Mouse (Mus musculus): ENCODE data around the gene Rabl6. TPM values are rescaled to one million over a fixed set of nuclear protein-coding genes. Genes with fewer than 3 reads are reported as not detected.
"Not testable (repeated sequence)": the region's sequence is repeated elsewhere in the genome, so short reads cannot be mapped to it uniquely, and the experiment has no call there.

The Rabl6 gene
- total and polyA plus RNA-seq, 3 experiments, result 86.4 to 150 (median 96.9) TPM

DNA sequence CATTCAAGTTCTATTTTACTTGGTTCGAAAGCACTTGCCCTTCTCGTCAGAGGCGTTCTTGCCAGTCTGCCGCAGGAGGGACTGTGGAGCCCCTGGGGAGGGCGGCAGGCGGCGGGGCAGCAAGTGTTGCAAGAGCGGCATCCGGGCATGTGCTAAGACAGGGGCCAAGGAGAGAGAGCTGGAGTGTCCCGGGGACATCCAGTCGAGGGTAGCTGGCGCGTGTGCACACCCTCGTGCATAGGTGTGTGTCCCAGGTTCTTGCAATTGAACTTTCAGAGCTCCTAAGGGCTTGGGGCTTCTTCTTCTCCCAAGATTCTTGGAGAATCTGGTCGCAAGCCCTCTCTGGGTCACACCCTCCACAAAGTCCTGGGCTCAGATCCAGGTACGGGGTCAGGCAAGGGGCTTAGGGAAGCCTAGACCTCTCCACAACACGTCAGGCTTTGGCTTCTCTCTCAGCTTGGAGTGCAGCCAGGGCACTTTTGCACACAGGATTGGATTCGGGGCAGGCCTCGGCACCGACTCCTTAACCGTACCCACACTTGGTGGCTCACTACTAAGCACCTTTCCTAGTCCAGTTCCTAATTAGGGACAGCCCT is 32.8 kb downstream of the Rabl6 start:
- peak; percentile 62 for DNase-seq

DNA sequence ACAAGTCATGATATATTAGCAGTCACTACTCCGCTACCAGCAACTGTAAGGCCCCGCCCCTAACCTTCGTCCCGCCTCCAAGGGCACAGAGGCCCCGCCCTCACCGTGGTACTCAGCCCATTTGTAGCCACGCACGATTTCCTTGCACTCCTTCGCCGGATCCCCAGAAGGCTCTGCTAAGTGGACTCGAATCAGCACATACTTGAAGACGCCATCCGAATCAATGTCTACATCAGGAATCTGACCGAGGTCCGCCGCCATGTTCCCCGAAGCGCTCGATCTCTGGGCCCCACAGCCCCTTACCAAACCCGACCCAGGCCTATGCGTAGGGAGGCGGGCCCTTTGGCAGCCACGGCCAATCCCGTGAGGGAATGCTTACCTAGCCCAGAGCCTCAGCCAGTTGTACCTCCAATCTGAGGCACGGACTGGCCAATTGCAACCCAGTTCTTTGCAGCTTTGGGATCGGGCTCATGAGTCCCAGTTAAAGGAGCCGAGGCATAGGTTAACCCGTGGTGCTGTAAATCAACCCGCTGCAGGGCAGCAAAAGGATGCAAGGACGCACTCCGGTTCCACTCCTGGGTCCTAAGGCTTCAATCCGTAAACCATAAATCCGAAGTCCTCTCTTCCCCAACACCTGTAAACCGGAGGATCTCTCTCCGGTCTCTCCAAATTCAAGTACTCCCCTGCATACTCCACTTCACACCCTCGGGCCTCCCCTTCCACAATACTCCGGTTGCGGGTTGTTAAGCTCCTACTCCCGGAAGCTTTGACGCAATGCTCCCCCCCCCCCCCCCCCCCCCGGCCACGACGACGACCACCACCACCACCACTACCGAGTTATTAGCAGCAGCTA is 33.5 kb downstream of the Rabl6 start, which contains the start of the genes Mamdc4 and Phpt1:
Gene Mamdc4 (minus strand): TSS at position 267 of the 853 bp plus-strand sequence.
Gene Phpt1 (minus strand): TSS at position 646 of the 853 bp plus-strand sequence.
- peak; percentile 98 for DNase-seq

DNA sequence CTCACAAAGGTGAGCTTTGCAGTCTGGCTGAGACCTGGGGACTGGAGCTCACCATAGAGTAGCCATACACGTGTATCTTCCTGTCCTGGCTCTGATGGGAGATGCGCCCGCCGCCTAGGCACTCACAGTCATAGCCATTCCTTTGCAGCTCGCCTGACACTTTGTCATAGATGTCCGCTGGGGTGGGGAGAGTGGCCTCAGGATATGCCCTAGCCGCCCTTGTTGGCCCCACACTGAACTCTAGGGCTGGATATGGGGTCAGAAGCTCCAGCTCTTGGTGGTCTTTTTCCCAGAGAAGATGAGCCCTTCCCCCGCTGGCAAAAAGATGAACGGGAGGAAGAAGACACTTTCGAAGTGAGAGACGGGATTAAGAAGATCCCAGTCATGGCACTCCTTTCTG is 34.2 kb downstream of the Rabl6 start:
- no peak for DNase-seq

DNA sequence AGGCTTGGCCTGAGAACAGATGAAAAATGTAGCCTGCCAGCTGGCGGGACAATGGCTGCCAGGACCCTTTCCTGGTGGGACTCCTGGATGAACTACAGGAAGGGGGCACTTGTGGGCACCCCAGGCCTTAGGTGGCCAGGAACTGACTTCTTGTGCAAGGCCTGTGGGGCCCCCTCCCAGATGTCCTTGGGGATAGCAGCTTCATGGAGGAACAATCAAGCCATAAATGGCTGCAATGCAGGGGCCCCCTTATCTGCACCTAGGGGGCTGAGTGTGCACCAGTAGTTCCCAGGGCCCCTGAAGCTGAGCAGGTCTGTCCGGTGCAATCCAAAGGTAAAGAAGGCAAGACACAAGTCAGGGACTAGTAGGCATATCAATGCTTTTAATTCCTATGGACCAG is 35.3 kb downstream of the Rabl6 start:
- no peak for DNase-seq

DNA sequence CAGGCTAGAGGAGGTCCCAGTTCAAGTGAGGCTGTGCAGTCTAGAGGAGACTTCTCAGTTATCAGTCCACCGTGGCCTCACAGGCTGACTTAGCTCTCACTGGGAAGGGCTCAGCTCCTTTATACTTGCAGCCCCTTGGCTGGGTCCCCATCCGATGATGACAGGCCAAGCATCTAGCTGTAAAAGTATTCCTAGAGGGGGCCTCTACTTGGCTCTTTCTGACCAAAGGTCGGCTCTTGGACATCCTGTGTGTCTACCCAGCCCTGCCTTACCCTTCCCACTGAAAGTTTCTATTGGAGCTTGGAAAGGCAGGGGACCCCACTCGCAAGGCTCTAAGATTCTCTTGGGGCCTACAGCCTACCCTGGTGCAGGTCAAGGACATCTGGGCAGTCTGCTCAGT is 37.1 kb downstream of the Rabl6 start:
- DNase-seq, result no peak

DNA sequence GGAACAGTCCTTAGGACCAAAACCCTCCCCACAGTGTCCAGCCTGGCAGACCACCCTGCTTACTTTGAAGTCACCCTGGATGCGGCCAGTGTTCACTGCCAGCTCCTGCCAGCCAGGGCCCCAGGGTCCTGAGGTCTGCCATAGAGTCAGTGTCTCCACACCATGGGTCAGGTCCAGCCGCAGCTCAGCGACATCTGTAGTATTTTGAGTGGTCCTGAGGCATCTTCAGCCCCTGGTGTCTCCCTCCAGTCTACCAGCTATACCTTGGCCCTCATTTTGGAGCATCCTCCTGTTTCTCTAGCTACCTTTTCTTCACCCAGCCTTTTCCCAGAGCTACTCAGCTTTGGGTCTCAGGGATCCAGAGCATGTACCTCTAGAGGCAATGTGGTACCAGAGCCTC is 39.0 kb downstream of the Rabl6 start:
- no peak for DNase-seq

DNA sequence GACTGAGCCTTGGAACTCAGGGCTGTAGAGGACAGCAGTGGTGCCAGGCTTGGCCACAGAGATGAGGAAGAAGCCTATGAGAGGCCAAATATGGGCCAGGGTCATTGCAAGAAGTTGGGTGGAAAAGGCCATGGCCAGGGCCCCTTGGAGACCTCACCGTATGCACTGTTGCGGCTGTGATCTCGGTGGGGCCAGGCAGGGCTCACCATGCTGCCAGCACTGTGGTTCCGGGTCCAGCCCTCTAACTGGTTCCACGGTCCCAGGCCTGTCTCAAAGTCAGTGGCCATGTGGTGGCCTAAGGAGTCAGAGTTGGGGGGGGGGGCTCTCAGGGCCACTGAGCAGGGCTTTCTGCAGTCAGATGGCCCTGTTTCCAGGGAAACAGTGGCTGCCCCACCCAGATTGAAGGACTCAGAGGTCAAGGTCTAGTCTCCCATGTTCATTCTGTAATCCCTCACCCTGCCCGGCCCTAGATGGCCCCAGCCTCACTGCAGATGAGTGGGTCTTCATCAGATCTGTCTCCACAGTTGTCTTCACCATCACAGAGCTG is 39.8 kb downstream of the Rabl6 start:
- peak; percentile 51 for DNase-seq

DNA sequence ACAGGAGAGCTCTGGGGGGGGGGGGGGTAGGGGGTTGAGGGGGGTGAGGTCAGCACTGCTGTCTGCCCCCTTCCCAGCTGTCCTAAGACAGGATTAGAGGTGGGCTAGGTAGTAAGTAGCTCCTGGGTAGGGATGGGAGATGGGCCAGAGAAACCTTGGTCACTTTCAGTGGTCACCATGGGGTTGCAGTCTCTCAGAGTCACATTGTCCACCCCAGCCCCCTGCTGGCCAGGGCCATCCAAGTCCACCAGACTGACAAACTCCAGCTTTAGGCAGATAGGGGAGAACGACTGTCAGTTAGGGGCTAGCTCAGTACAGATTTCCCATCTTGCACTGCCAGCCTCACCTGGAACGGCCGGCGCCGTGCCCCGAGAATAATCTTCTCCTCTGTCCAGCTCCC is 41.8 kb downstream of the Rabl6 start:
- no peak for DNase-seq

DNA sequence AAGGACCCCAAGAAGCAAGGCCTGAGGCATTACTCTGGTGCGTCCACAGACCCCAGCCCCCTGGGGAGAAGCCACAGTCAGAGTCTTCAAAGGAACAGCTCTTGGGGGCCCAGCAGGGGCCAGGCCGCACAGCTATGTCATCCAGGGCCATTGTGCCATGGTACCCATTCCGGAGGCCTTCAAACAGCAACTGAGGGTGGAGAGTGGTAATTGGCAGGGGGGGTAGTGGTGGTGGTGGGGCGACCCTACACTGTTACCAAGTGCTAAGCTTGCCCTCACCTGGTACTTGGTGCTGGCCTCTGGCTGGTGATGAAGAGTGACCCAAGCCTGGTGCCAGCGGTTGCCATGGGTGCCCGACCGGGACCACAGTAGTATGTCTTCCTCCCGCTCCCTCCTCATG is 42.6 kb downstream of the Rabl6 start:
- DNase-seq, result no peak

DNA sequence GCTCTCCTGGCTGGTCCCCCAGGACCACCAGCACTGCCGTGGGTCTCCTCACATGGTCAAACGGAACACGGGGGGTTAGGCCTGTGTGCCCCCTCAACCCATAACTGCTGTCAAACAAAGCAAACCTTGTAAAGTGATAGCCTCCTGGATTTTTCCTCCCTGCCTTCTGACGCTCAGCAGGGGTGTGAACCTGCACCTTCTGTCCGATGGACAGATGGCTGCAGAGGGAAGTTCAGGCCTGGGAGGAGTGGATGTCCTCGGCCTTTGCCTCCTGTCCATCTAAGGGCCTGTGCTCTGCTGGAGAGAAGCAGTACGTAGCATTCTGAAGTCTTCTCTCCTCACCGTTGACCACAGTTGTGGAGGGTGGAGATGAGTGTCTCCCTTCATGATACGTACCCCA is 46.4 kb downstream of the Rabl6 start:
- no peak for DNase-seq

DNA sequence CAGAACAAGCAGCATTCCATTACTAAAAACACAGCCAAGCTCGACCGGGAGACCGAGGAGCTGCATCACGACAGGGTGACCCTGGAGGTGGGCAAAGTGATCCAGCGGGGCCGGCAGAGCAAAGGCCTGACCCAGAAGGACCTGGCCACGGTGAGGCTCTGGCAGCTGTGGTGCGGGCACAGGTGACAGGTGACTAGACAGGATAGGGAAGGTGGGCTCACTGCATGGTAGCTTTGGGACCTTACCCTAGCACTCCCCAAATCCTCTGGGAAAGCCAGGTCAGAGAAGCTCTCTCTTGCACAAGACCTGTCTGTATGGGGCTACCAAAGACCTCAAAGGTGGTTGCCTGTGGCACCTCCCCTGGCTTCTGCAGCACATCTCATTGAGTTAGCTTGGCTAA is 47.8 kb downstream of the Rabl6 start:
- no peak for DNase-seq

DNA sequence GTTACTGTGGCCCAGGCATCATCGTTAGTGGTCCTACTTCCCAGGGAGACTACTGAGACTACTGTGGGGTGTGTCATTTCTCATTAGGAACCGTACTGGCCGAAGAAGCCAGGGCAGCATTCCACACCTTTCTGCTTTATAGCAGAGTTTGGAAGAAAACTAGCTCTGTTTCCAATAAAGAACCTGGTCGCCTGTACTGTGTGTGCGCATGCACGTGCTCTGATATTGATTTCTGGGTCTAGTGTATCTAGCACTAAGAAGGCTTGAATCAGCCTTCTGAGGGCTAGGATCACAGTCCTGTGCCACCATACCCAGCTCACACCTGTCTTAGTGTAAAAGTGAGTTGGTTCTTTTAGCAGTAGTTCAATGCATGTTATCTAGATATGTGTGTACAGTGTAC is 49.5 kb downstream of the Rabl6 start:
- DNase-seq, result no peak

DNA sequence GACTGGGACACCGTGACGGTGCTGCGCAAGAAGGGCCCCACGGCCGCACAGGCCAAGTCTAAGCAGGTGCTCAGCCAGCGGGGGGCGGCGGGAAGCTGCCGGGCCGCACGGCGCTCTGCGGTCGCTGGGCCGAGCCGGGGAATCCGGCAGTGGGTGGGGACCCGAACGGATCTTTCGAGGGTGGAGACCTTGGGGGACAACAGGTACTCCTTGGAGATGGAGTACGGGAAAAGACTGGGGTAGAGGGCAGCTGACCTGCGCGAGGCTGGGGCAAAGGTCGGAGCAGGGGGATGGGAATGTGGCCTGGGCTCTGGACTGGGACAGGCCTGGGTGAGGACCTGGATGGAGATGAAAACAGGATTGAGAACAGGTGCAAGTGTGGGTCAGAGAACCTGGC is 50.4 kb downstream of the Rabl6 start:
- no peak for DNase-seq

DNA sequence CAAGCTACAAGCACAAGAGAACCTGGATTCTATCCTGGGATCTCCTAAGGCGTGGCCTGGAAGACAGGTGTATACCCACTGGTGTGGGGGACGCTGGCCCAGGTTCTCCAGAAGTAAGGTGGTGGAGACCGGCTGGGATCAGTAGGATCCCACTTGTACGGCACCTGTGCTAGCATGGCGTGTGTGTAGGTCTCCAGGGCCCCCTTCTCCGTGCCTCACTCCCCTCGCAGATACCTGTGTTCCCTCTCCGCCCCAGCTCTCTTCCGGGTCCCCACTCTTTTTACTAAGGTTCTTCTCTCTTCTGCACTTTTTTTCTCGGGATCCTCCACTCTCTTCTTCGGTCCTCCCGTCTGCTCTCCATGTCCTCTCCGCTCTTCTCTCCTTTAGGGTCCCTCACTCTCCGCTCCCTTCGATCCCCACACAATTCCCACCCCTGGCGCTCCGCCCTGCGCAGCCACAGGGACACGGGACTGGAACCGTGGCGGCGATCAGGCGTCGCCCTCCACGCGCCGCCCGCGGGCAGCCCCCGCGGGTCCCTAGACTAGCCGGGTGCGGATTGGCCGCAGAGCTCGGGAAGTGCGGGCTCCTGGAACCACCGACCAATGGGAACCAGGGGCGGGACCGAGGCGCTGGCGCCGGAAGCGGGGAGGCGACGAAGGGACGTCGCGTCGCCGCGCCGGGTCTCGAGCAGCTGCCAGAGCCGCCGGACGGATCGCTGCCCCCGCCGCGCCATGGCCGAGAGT is 50.9 kb downstream of the Rabl6 start, which contains the start of gene Edf1:
Gene Edf1 (plus strand): TSS at position 627 of the 743 bp plus-strand sequence.
- DNase-seq, result peak; percentile 98

DNA sequence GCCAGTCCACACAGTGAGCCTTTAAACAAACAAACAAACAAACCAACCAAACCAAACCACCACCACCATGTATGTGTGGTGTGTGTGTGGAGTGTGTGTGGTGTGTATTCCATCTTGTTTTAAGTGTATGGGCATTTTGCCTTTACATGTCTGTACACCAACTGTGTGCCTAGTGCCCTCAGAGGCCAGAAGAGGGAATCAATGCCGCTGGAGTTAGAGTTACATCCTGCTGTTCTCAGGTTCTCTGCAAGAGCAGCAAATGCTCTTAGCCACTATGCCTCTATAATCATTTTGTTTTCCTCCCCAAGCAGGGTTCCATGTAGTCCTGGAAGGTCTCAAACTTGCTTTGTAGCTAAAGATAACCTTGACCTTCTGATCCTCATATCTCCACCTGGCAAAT is 52.0 kb downstream of the Rabl6 start:
- DNase-seq, result no peak

DNA sequence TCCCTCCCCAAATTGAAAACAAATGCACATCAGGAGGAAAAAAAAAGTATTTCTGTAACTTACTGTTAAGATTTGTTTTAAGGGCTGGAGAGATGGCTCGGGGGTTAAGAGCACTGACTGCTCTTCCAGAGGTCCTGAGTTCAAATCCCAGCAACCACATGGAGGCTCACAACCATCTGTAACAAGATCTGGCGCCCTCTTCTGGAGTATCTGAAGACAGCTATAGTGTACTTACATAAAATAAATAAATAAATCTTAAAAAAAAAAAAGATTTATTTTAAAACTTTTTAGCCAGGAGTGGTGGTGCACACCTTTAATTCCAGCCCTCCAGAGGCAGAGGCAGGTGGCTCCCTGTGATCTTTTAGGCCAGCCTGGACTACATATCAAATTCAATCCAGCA is 52.8 kb downstream of the Rabl6 start:
- DNase-seq, result not testable (repeated sequence)

DNA sequence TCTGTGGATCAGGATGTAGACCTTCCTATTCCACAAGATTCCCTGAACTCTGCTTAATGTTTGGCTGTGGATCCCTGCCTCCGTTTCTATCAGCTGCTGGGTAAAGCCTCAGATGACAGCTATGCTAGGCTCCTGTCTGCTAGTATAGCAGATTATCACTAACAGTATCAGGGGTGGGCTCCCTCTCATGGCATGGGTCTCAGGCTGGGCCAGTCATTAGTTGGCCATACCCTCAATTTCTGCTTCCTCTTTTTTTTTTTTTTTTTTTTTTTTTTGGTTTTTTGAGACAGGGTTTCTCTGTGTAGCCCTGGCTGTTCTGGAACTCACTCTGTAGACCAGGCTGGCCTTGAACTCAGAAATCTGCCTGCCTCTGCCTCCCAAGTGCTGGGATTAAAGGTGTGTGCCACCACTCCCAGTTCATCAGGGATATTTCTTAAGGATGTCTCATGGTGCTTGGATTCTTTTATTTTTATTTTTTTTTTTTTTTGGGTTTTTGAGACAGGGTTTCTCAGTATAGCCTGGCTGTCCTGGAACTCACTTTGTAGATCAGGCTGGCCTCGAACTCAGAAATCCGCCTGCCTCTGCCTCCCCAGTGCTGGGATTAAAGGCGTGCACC is 55.0 kb downstream of the Rabl6 start:
- not testable (repeated sequence) for DNase-seq

DNA sequence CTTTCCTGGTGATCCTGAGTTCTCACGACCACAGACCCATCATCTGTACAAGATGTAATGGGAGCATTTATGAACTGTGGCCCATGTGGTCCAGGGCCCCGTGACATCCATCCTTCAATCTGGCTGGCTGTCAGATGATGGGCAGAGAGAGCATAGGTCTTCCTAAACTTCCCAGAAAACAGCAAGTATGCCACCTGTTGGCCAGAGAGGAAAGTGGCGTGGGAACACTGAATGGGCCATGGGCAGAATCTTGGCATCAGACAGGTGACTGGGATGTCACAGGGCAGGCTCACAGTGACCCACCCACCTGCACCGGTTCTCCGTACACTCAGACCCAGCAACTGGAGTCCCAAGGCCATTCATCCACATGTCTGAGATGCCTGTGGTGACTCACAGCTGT is 57.1 kb downstream of the Rabl6 start:
- DNase-seq, result peak; percentile 67

DNA sequence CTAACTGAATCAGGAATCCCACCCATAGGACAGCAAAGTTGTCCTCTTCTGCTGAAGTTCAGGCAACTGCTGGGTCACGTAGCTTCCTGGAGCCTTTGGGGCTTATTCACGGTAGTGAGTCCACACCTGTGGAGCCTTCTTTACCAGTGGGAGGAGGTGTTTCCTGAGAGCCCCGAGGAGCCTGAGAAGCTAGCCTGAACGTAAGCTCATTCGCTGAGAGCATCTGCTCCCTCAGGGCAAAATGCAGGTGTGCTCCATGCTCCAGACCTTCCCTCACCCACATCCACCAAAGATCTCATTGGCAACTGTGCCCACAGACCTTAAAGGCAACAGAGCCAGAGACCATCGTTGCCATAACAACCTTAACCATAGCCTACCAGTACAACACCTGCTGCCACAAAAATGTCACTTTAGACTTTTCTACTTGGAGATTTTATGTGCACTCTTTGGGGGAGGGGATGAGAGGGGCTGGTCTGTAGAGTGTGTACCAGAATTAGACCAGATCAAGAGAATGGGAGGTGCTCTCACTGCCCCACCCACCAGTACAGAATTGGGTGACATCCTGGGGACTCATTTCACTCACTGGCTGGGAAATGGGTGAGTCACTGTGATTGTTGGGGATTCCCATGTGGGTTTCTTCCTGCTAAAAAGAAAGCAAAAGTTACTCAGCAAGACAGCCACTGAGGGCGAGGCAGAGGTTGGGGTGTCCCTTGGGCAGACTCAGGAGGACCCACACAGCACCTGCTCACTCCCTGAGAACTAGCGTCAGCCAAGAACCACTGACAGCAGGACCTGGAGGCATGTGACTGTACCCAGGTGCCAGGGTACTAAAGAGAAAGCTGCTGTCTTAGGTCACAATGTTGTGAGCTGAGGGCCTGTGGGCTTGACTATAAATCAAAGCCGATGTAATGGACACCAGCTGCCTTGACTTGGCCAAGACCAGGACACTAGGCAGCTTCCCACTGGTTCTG is 59.0 kb downstream of the Rabl6 start:
- no peak for DNase-seq

DNA sequence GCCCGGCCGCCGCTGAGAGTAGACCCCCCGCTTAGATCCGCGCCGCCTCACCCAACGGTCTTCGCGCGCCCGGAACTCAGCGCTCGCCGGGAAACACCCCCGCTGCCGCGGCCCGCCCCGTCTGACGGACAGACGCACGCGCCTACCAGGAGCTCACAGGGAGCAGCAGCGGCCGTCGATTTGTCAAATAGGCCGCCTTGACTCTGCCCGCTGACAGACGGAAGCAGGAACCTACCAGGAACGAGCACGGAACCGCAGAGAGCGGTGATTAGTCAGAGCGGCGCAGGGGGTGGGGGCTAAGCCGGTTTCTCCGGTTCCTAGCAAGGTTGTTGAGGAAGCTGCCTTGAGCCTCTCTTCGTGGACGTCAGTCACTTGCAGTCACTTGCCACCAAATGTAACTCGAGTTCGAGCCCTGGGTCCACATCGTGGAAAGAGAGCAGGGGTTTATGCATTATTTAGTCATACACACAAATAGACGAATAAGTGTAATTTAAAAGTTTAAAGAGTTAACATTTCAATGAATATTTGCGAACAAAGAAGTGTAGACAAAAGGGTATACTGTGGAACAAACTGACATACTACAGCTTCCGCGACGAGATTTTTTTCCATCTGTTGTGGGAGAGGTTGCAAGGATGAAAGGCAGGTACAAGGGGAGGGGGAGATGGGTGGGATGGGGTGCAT is 61.4 kb downstream of the Rabl6 start, which contains the start of gene Traf2:
Gene Traf2 (minus strand): TSS at position 130 of the 681 bp plus-strand sequence.
- peak; percentile 99 for DNase-seq

All from adrenal gland, adult 2 months (tissue).